ENCODE assay signal across 21 mouse cellular contexts in the genomic region with DNA sequence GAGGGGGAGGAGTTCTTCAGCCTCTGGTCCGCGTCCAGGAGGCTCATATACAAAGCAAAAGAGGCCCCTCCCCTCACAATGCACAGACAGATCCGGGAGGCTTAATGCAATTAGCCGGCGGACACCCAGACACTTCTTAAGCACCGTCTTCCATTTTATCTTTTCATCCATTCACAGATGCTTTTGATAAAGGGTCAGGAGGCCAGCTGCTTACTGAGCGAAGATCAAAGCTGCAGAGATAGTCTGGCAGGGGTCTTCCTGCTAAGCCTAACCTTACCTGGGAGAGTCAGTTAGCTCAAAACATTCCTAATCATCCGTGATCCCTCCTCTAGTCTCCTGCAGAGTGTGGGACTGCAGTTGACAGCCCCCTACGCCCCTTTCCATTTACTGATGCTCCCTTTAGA.
DNase-seq lines count a peak whose midpoint lies in the region; ATAC-seq lines count a peak whose summit lies in the region.
"Had no signal": no experiment of that assay in that cellular context is flagged by ENCODE, and none has a peak within 500 bp of the region (broad histone marks: within the 10 kb centered on the region; RNA-seq: fewer than 3 reads in every experiment).

No protein-coding gene starts in this region.

- DNase-seq in forebrain, embryonic 10.5 days (ENCODE audit: extremely low spot score, low spot score): no peak
- DNase-seq in midbrain, embryonic 14.5 days: peak; percentile 51
- DNase-seq in embryonic facial prominence, embryonic 10.5 days (ENCODE audit: low spot score): no peak
- DNase-seq in frontal cortex, adult 2 months (ENCODE audit: extremely low spot score in 1 of 2, low spot score in 1 of 2): no peak
- DNase-seq: adrenal gland, postnatal 36 days; cerebellum, adult 18-20 months; cerebellum, postnatal 25 days; kidney, postnatal 36 days; left cerebral cortex, postnatal 4 days; lung, adult 2 months; lung, postnatal 4 days; thymus, postnatal 36 days had no signal

- H3K4me1 ChIP-seq in forebrain, embryonic 12.5 days: peaks cover 37% of the 10 kb centered on the region
- H3K4me1 ChIP-seq in forebrain, embryonic 10.5 days: peaks cover 41% of the 10 kb centered on the region
- peaks cover 11% of the 10 kb centered on the region for H3K4me1 ChIP-seq in neural tube, embryonic 12.5 days
- peaks cover 17% of the 10 kb centered on the region for H3K4me1 ChIP-seq in neural tube, embryonic 15.5 days
- peaks cover 19% of the 10 kb centered on the region for H3K4me1 ChIP-seq in midbrain, embryonic 14.5 days (ENCODE audit: control insufficient read depth, insufficient read depth, low read length)
- H3K4me1 ChIP-seq in embryonic facial prominence, embryonic 10.5 days: peaks cover 14% of the 10 kb centered on the region
- H3K4me1 ChIP-seq: embryonic facial prominence, embryonic 13.5 days; intestine, embryonic 15.5 days had no signal

- no peak overlapping the region for H3K4me2 ChIP-seq in forebrain, embryonic 12.5 days
- 0 out of 2 replicates have a peak overlapping the region, but pooled peaks have one; percentile 14 for H3K4me2 ChIP-seq in neural tube, embryonic 12.5 days (replicated peaks)
- no peak overlapping the region for H3K4me2 ChIP-seq in neural tube, embryonic 15.5 days
- H3K4me2 ChIP-seq in midbrain, embryonic 14.5 days (ENCODE audit: low read length): no peak overlapping the region
- H3K4me2 ChIP-seq: embryonic facial prominence, embryonic 13.5 days; heart, embryonic 12.5 days; hindbrain, embryonic 14.5 days; intestine, embryonic 15.5 days; liver, embryonic 11.5 days had no signal

- H3K9me3 ChIP-seq in forebrain, embryonic 12.5 days: no peaks in the 10 kb centered on the region
- no peaks in the 10 kb centered on the region for H3K9me3 ChIP-seq in forebrain, embryonic 10.5 days
- H3K9me3 ChIP-seq in neural tube, embryonic 12.5 days: no peaks in the 10 kb centered on the region
- H3K9me3 ChIP-seq in neural tube, embryonic 15.5 days (replicated peaks): no peaks in the 10 kb centered on the region
- no peaks in the 10 kb centered on the region for H3K9me3 ChIP-seq in midbrain, embryonic 14.5 days (ENCODE audit: control insufficient read depth, low read length)
- no peaks in the 10 kb centered on the region for H3K9me3 ChIP-seq in embryonic facial prominence, embryonic 10.5 days
- H3K9me3 ChIP-seq: embryonic facial prominence, embryonic 13.5 days; heart, embryonic 12.5 days; intestine, embryonic 15.5 days had no signal

- ATAC-seq in forebrain, embryonic 12.5 days (ENCODE audit: low FRiP score): peak; percentile 52; the same call in 1 of the 2 replicates
- no peak for ATAC-seq in neural tube, embryonic 12.5 days (ENCODE audit: low FRiP score, low read depth)
- no peak for ATAC-seq in neural tube, embryonic 15.5 days (ENCODE audit: low FRiP score)
- ATAC-seq in midbrain, embryonic 14.5 days (ENCODE audit: low FRiP score, low TSS enrichment): no peak

- H3K27ac ChIP-seq in forebrain, embryonic 12.5 days: peak overlapping the region; percentile 53
- H3K27ac ChIP-seq in forebrain, embryonic 10.5 days: no peak overlapping the region
- H3K27ac ChIP-seq in neural tube, embryonic 12.5 days: no peak overlapping the region
- H3K27ac ChIP-seq in neural tube, embryonic 15.5 days (replicated peaks): no peak overlapping the region
- no peak overlapping the region for H3K27ac ChIP-seq in midbrain, embryonic 14.5 days (replicated peaks; ENCODE audit: low read depth, low read length)
- no peak overlapping the region for H3K27ac ChIP-seq in embryonic facial prominence, embryonic 10.5 days (replicated peaks)
- H3K27ac ChIP-seq: embryonic facial prominence, embryonic 13.5 days; hindbrain, embryonic 14.5 days; intestine, embryonic 15.5 days had no signal

- no peaks in the 10 kb centered on the region for H3K27me3 ChIP-seq in forebrain, embryonic 12.5 days
- H3K27me3 ChIP-seq in forebrain, embryonic 10.5 days (ENCODE audit: poor library complexity, severe bottlenecking): no peaks in the 10 kb centered on the region
- no peaks in the 10 kb centered on the region for H3K27me3 ChIP-seq in neural tube, embryonic 12.5 days (replicated peaks)
- H3K27me3 ChIP-seq in neural tube, embryonic 15.5 days (replicated peaks): no peaks in the 10 kb centered on the region
- H3K27me3 ChIP-seq in midbrain, embryonic 14.5 days (ENCODE audit: control insufficient read depth, insufficient read depth, low read length): no peaks in the 10 kb centered on the region
- H3K27me3 ChIP-seq in embryonic facial prominence, embryonic 10.5 days (replicated peaks; ENCODE audit: low read depth, poor library complexity, severe bottlenecking): no peaks in the 10 kb centered on the region
- H3K27me3 ChIP-seq: embryonic facial prominence, embryonic 13.5 days; intestine, embryonic 15.5 days had no signal

- H3K4me3 ChIP-seq in forebrain, embryonic 12.5 days (replicated peaks): no peak overlapping the region
- H3K4me3 ChIP-seq in forebrain, embryonic 10.5 days: no peak overlapping the region
- H3K4me3 ChIP-seq in neural tube, embryonic 12.5 days: no peak overlapping the region
- H3K4me3 ChIP-seq in neural tube, embryonic 15.5 days (replicated peaks): no peak overlapping the region
- H3K4me3 ChIP-seq in midbrain, embryonic 14.5 days (replicated peaks; ENCODE audit: low read depth, low read length): no peak overlapping the region
- H3K4me3 ChIP-seq in embryonic facial prominence, embryonic 10.5 days: no peak overlapping the region
- H3K4me3 ChIP-seq: embryonic facial prominence, embryonic 13.5 days; heart, embryonic 12.5 days; intestine, embryonic 15.5 days had no signal

- no peak overlapping the region for H3K9ac ChIP-seq in forebrain, embryonic 12.5 days
- no peak overlapping the region for H3K9ac ChIP-seq in neural tube, embryonic 12.5 days
- H3K9ac ChIP-seq in neural tube, embryonic 15.5 days (replicated peaks): no peak overlapping the region
- H3K9ac ChIP-seq in midbrain, embryonic 14.5 days (replicated peaks; ENCODE audit: low read length): no peak overlapping the region
- H3K9ac ChIP-seq: embryonic facial prominence, embryonic 13.5 days; heart, embryonic 12.5 days; hindbrain, embryonic 14.5 days; intestine, embryonic 15.5 days had no signal

- under 1% methylated on average over 9 of the region's 9 CpGs for WGBS in forebrain, embryonic 12.5 days
- WGBS in forebrain, embryonic 10.5 days: 1% methylated on average over 9 of the region's 9 CpGs
- 10% methylated on average over 9 of the region's 9 CpGs for WGBS in neural tube, embryonic 12.5 days
- 13% methylated on average over 9 of the region's 9 CpGs for WGBS in neural tube, embryonic 15.5 days
- WGBS in midbrain, embryonic 14.5 days: 5% methylated on average over 9 of the region's 9 CpGs
- WGBS in embryonic facial prominence, embryonic 10.5 days: 4% methylated on average over 9 of the region's 9 CpGs

- no peaks in the 10 kb centered on the region for H3K36me3 ChIP-seq in forebrain, embryonic 12.5 days (replicated peaks)
- no peaks in the 10 kb centered on the region for H3K36me3 ChIP-seq in forebrain, embryonic 10.5 days (replicated peaks)
- no peaks in the 10 kb centered on the region for H3K36me3 ChIP-seq in neural tube, embryonic 12.5 days
- H3K36me3 ChIP-seq in neural tube, embryonic 15.5 days: no peaks in the 10 kb centered on the region
- H3K36me3 ChIP-seq in midbrain, embryonic 14.5 days (ENCODE audit: control insufficient read depth, insufficient read depth, low read length): no peaks in the 10 kb centered on the region
- no peaks in the 10 kb centered on the region for H3K36me3 ChIP-seq in embryonic facial prominence, embryonic 10.5 days (replicated peaks)
- H3K36me3 ChIP-seq: embryonic facial prominence, embryonic 13.5 days; G1E; heart, embryonic 12.5 days; intestine, embryonic 15.5 days had no signal
